Mouse (Mus musculus): ENCODE measurements around the gene H2-Q1.
"Not testable (repeated sequence)": the region's sequence is repeated elsewhere in the genome, so short reads cannot be mapped to it uniquely, and the experiment has no call there.

The H2-Q1 gene

DNA sequence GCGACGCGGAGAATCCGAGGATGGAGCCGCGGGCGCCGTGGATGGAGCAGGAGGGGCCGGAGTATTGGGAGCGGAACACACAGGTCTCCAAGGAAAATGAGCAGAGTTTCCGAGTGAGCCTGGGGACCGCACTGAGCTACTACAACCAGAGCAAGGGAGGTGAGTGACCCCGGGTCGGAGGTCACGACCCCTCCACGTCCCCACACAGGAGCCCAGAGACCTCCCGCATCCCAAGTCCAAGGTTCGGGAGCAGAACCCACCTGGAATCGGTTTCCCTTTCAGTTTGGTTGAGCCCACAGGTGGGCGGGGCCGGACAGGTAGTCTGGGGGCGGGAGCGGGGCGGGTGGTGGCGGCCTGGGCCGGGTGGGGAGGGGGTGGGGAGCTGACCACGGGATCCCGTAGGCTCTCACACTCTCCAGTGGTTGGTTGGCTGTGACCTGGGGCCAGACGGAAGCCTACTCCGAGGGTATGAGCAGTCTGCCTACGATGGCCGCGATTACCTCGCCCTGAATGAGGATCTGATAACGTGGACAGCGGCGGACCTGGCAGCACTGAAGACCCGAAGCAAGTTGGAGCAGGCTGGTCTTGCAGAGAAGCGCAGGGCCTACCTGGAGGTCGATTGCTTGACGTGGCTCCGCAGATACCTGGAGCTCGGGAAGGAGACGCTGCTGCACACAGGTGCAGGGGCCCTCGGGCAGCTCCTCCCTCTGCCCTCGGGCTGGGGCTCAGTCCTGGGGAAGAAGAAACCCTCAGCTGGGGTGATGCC is 22.7 kb downstream of the H2-Q1 start:
- DNase-seq (ENCODE audit: low read depth, low spot score): no peak

DNA sequence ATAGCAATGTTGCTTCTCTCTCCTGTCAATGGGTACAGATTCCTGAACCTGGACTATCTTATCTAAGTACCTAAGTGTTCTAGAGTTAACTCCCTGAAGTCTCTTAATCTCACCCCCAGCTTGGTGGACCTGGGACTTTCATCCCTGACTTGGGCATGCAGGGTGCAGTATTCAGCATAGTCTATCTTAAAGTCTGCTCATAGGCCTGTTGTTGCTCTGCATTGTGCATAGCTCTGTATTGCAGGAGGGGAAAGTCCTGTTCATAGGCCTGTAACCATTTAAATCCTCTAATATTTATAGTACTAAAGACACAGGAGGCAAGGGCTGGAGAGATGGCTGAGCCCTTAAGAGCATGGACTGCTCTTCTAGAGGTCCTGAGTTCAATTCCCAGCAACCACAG is 27.5 kb downstream of the H2-Q1 start:
- DNase-seq (ENCODE audit: low read depth, low spot score): not testable (repeated sequence)

DNA sequence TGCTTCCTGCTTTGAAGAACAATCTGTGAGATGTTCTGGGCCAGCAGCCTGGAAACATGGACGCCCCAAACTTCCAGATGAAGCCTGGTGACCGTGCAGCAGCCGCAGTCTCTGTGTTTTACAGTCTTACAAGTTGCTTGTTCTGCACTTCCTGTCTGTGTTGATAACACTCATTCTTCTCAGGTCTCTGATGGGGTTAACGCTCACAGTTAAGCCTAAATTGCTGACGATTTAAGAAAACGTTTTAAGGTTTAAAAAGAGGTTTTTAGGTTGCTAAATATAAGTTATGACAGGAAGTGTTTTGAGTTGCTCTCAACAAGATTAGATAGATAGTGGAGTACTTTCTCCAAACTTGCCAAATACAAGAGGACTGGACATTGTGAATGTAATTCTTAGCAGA is 33.1 kb downstream of the H2-Q1 start:
- DNase-seq (ENCODE audit: low read depth, low spot score): not testable (repeated sequence)

DNA sequence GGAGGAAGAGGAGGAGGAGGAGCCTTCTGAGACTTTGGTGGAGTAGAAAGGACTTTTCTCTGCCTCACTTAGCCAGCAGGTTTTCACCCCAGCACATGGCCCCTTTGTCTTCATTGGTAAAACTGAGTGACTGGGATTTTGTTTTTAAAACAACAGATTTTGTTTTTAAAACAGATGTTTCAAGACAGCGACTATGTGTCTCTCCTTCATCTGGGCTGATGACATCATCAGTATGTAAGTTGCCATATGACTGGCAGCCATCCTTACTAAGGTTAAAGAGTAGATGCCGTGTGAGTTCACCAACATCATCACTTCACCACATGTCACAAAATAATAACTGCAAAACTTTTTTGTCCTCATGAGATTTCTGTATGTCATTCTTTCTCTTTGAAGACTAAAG is 33.9 kb downstream of the H2-Q1 start:
- no peak for DNase-seq (ENCODE audit: low read depth, low spot score)

- DNase-seq (ENCODE audit: low read depth, low spot score): no peak
Measured at GRCm38 (mm10) chr17:35357086-35357485, 36.9 kb downstream of the H2-Q1 start.

DNA sequence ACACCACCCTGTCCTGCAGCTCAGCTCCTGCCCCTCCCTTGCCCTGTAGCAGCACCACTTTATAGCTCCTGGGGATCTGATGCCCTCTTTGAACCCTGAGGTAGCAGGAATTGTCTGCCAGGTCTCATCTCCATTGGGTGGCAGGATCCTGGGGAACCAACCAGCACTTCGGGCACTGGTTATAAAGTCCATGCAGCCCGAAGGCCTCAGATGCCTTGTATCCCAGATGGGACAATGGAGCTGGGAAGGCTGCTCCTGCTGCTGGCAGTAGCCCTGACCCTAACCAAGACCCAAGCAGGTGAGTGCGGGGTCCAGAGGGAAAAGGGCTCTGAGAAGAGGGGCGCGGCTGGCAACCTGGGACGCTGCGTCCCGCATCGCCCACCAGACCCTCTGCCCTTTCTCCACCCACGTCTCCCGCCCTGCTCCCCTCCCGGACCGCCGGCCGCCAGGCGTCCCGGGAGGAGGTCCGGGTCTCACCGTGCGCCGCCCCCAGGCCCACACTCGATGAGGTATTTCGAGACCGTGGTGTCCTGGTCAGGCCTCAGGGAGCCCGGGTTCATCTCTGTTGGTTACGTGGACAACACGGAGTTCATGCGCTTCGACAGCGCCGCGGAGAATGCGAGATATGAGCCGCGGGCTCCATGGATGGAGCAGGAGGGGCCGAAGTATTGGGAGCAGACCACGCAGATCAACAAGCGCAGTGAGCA is 38.7 kb downstream of the H2-Q1 start:
- DNase-seq (ENCODE audit: low read depth, low spot score): no peak

- no peak for DNase-seq (ENCODE audit: low read depth, low spot score)
Measured at GRCm38 (mm10) chr17:35359470-35359862, 39.3 kb downstream of the H2-Q1 start.

Data from embryo, embryonic 11.5 days (tissue).